Comparison of ENCODE assay signal across 20 mouse cellular contexts in the genomic region with DNA sequence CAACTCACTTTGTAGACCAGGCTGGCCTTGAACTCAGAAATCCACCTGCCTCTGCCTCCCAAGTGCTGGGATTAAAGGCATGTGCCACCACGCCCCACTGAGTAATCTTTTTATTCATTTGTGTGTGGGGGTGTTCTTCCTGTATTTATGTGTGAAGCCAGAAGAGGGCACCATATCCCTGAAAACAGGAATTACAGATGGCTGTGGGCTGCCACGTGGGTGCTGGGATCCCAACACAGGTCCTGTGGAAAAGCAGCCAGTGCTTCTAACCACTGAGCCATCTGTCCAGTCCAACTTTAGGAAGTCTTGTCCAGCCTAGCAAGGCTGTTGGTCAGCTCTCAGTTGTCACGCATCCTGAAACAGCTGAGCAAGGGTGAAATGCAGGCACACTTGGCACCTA. TPM values are rescaled to one million over a fixed set of nuclear protein-coding genes. Genes with fewer than 3 reads are reported as not detected.
DNase-seq lines count a peak whose midpoint lies in the region; ATAC-seq and TF ChIP-seq lines count a peak whose summit lies in the region.
"Had no signal": no experiment of that assay in that cellular context is flagged by ENCODE, and none has a peak within 500 bp of the region (broad histone marks: within the 10 kb centered on the region; RNA-seq: fewer than 3 reads in every experiment).

No protein-coding gene starts in this region.

- H3K9ac ChIP-seq in ES-Bruce4 (ENCODE audit: low read depth, poor library complexity, severe bottlenecking): no peak overlapping the region
- no peak overlapping the region for H3K9ac ChIP-seq in forebrain, embryonic 12.5 days
- H3K9ac ChIP-seq: heart, embryonic 15.5 days; hindbrain, embryonic 13.5 days had no signal

- H3K4me2 ChIP-seq in forebrain, embryonic 12.5 days: no peak overlapping the region
- H3K4me2 ChIP-seq: heart, embryonic 11.5 days; heart, embryonic 15.5 days; hindbrain, embryonic 13.5 days had no signal

- TF ChIP-seq POLR2A in ES-Bruce4 (IDR thresholded peaks at IDR 0.05; ENCODE audit: insufficient read depth, low read length): no peak

- 93% methylated on average over 3 of the region's 3 CpGs for WGBS in forebrain, embryonic 12.5 days

- H3K4me1 ChIP-seq in E14TG2a.4 (replicated peaks; ENCODE audit: low read depth, low read length) (peaks cover 38% of the 10 kb centered on the region), ES-Bruce4 (ENCODE audit: control insufficient read depth, insufficient read depth, low read length) (peaks cover 2% of the 10 kb centered on the region)
- H3K4me1 ChIP-seq in forebrain, embryonic 12.5 days: peaks cover 14% of the 10 kb centered on the region
- H3K4me1 ChIP-seq: heart, embryonic 15.5 days; hindbrain, embryonic 13.5 days had no signal

- peak; percentile 33 for TF ChIP-seq CTCF in layer of hippocampus, adult 2 months (conservative IDR thresholded peaks at IDR 0.05)
- TF ChIP-seq CTCF in E14TG2a.4 (conservative IDR thresholded peaks at IDR 0.05; ENCODE audit: low read length): peak; percentile 17
- TF ChIP-seq CTCF in ES-Bruce4 (IDR thresholded peaks at IDR 0.05; ENCODE audit: low read depth, low read length): peak; percentile 4

- TF ChIP-seq EP300 in ES-Bruce4 (IDR thresholded peaks at IDR 0.05; ENCODE audit: insufficient read depth, low read depth, low read length): no peak

- no peak overlapping the region for H3K27ac ChIP-seq in layer of hippocampus, adult 2 months
- H3K27ac ChIP-seq in ES-Bruce4 (ENCODE audit: insufficient read depth, low read length): no peak overlapping the region
- no peak overlapping the region for H3K27ac ChIP-seq in forebrain, embryonic 12.5 days
- H3K27ac ChIP-seq: embryonic facial prominence, embryonic 10.5 days; gastrocnemius, adult 2 months; heart, adult 2 months; heart, embryonic 15.5 days; hindbrain, embryonic 13.5 days; hindbrain, postnatal 0 days had no signal

- peaks cover 26% of the 10 kb centered on the region for H3K36me3 ChIP-seq in E14TG2a.4 (ENCODE audit: insufficient read depth, low read length)
- no peaks in the 10 kb centered on the region; the same call in none of the 2 replicates for H3K36me3 ChIP-seq in ES-Bruce4 (ENCODE audit: control insufficient read depth, insufficient read depth, low read length, poor library complexity, severe bottlenecking)
- peaks cover 37% of the 10 kb centered on the region for H3K36me3 ChIP-seq in forebrain, embryonic 12.5 days (replicated peaks)

- H3K4me3 ChIP-seq in layer of hippocampus, adult 2 months: no peak overlapping the region
- H3K4me3 ChIP-seq in E14TG2a.4 (replicated peaks; ENCODE audit: low read length): no peak overlapping the region
- no peak overlapping the region for H3K4me3 ChIP-seq in ES-Bruce4 (ENCODE audit: low read depth, low read length)
- no peak overlapping the region for H3K4me3 ChIP-seq in forebrain, embryonic 12.5 days (replicated peaks)
- H3K4me3 ChIP-seq: embryonic facial prominence, embryonic 10.5 days; gastrocnemius, adult 2 months; heart, adult 2 months; heart, embryonic 15.5 days; hindbrain, embryonic 13.5 days had no signal

- H3K9me3 ChIP-seq in E14TG2a.4 (ENCODE audit: low read length) (peaks cover 4% of the 10 kb centered on the region; the same call in 1 of the 2 replicates), ES-Bruce4 (replicated peaks; ENCODE audit: control insufficient read depth, insufficient read depth, low read length, poor library complexity, severe bottlenecking) (no peaks in the 10 kb centered on the region)
- H3K9me3 ChIP-seq in forebrain, embryonic 12.5 days: peaks cover 5% of the 10 kb centered on the region; the same call in 1 of the 2 replicates
- H3K9me3 ChIP-seq: heart, embryonic 15.5 days had no signal

- DNase-seq in layer of hippocampus, adult 2 months (ENCODE audit: low spot score in 2 of 2): no peak
- DNase-seq in layer of hippocampus, adult 8-10 months (ENCODE audit: low spot score in 2 of 2): no peak
- peak; percentile 34 for DNase-seq in ZHBTc4 (ENCODE audit: low read depth, low spot score)
- no peak for DNase-seq in kidney, adult 11 months
- DNase-seq: adrenal gland, postnatal 14 days; cerebellum, adult 2 months; cerebellum, postnatal 10 days; gastrocnemius, adult 2 months; gastrocnemius, postnatal 25 days; heart, adult 2 months; heart, postnatal 14 days had no signal

- H3K27me3 ChIP-seq in E14TG2a.4 (ENCODE audit: insufficient read depth, low read length) (no peaks in the 10 kb centered on the region), ES-Bruce4 (ENCODE audit: control insufficient read depth, insufficient read depth, low read length, poor library complexity, severe bottlenecking) (no peaks in the 10 kb centered on the region)
- H3K27me3 ChIP-seq in forebrain, embryonic 12.5 days: no peaks in the 10 kb centered on the region
- H3K27me3 ChIP-seq: heart, embryonic 15.5 days; hindbrain, embryonic 13.5 days had no signal

- no peak for ATAC-seq in forebrain, embryonic 12.5 days (ENCODE audit: low FRiP score)
- ATAC-seq: forebrain, embryonic 14.5 days; hindbrain, postnatal 0 days had no signal

RNA-seq across cellular contexts. Expression of a gene that starts 41.1 kb away (rescaled TPM):
- total RNA-seq in layer of hippocampus, adult 2 months (2021): 10 to 100 TPM; 85.3 to 86.3 TPM
- total RNA-seq in layer of hippocampus, adult 8-10 months (2022): 10 to 100 TPM; 77.1 to 93.8 (median 83.6) TPM
- 5.1 and 6.0 TPM in 2 replicates for polyA plus RNA-seq in ES-Bruce4 (2011; ENCODE audit: insufficient read depth, insufficient read length, low read depth, missing spikeins)
- polyA plus RNA-seq in forebrain, embryonic 12.5 days (2016; fragmentation: Nextera tagmentation; extraction: Ambion mirVana): 49.4 and 50.5 TPM in 2 replicates

RNA-seq across cellular contexts. Expression of a gene that starts 46.0 kb away (rescaled TPM):
- 10 to 100 TPM; 55.9 to 58.7 TPM for total RNA-seq in layer of hippocampus, adult 2 months (2021)
- total RNA-seq in layer of hippocampus, adult 8-10 months (2022): 10 to 100 TPM; 48.4 to 63.1 (median 56.6) TPM
- polyA plus RNA-seq in ES-Bruce4 (2011; ENCODE audit: insufficient read depth, insufficient read length, low read depth, missing spikeins): 33.5 and 40.4 TPM in 2 replicates
- 46.0 and 46.8 TPM in 2 replicates for polyA plus RNA-seq in forebrain, embryonic 12.5 days (2016; fragmentation: Nextera tagmentation; extraction: Ambion mirVana)

RNA-seq across cellular contexts. Expression of a gene that starts 46.2 kb away (rescaled TPM):
- total RNA-seq in layer of hippocampus, adult 2 months (2021): 10 to 100 TPM; 27.6 to 29.3 TPM
- 10 to 100 TPM; 28.5 to 36.5 (median 31.8) TPM for total RNA-seq in layer of hippocampus, adult 8-10 months (2022)
- 33.9 and 34.5 TPM in 2 replicates for polyA plus RNA-seq in ES-Bruce4 (2011; ENCODE audit: insufficient read depth, insufficient read length, low read depth, missing spikeins)
- 44.8 and 47.9 TPM in 2 replicates for polyA plus RNA-seq in forebrain, embryonic 12.5 days (2016; fragmentation: Nextera tagmentation; extraction: Ambion mirVana)
